Mouse (Mus musculus): Measurements from ENCODE around the gene B4galt7. TPM values are rescaled to one million over a fixed set of nuclear protein-coding genes. Genes with fewer than 3 reads are reported as not detected.
"Not testable (repeated sequence)": the region's sequence is repeated elsewhere in the genome, so short reads cannot be mapped to it uniquely, and the experiment has no call there.

The B4galt7 gene
- polyA plus RNA-seq (2015; fragmentation: Nextera tagmentation; extraction: Ambion mirVana), result 25.1 and 29.1 TPM in 2 replicates

DNA sequence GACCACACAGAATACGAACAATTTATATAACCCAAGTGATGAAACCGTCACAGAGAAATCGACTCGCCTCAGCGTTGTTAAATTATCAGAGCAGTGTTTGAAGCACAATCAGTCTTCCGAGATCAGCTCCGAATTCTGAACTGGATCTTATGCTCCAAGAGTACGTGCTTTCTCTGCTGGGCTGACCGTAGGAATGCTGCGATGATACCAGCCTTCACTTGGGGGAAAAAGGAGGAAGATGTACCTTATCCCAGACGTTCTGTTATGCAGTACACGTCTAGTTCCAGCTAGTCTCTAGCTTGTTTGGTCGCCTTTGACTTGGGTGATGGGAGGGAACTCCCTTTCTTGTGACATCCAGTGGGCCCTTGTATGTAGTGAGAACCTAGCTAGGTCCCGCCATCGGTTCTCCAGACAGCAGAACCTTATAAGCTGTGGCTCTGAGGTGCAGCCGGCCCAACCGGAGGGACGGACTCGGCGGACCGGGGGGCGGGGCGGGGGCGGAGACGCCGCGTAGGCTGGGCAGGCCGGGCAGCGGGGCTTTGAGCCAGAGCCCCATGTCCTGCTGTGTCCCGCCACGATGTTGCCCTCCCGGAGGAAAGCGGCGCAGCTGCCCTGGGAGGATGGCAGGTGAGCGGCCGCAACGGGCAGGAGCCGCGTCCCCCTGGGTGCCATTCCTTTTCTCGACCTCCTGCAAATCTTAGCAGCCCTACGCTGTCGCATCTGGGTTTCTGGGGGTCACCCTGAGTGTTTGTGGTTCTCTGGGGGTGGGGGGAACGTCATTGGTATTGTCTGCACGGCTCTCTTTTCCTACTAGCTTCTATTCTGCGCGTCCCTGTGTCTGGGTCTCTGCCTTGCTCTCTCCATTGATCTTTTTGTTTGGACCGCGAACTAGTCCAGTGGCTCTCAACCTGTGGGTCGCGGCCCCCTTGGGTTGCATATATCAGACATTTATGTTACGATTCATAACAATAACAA, at the start of gene B4galt7:
Gene B4galt7 (plus strand): TSS at position 331 of the 975 bp plus-strand sequence.
- peak; percentile 89 for ATAC-seq (ENCODE audit: borderline replicate concordance, extremely low read depth, low FRiP score, low TSS enrichment)
- peak within 1 kb of the TSS; percentile 89 for H3K4me3 ChIP-seq
- peaks cover 17% of the 10 kb centered on the region for H3K4me1 ChIP-seq
- H3K9me3 ChIP-seq, result no peaks in the 10 kb centered on the region
- no peaks in the 10 kb centered on the region for H3K27me3 ChIP-seq
- H3K27ac ChIP-seq, result peak within 1 kb of the TSS; percentile 34
- peak within 1 kb of the TSS; percentile 79 for H3K4me2 ChIP-seq
- peaks cover 32% of the 10 kb centered on the region for H3K36me3 ChIP-seq
- H3K9ac ChIP-seq, result peak within 1 kb of the TSS; percentile 88
- WGBS, result 6% methylated on average over 51 of the region's 51 CpGs

GRCm38 (mm10) chr13:55555921-55556320, 43.8 kb upstream of the B4galt7 start:
- peaks cover 31% of the 10 kb centered on the region; the same call in 1 of the 2 replicates for H3K36me3 ChIP-seq
- H3K9me3 ChIP-seq, result no peaks in the 10 kb centered on the region
- 89% methylated on average over 9 of the region's 9 CpGs for WGBS
- ATAC-seq (ENCODE audit: borderline replicate concordance, extremely low read depth, low FRiP score, low TSS enrichment), result no peak
- no peak overlapping the region for H3K4me3 ChIP-seq
- H3K27me3 ChIP-seq, result no peaks in the 10 kb centered on the region
- no peak overlapping the region for H3K4me2 ChIP-seq
- no peaks in the 10 kb centered on the region for H3K4me1 ChIP-seq
- H3K27ac ChIP-seq, result no peak overlapping the region
- no peak overlapping the region for H3K9ac ChIP-seq

- H3K4me2 ChIP-seq, result no peak overlapping the region
- H3K9me3 ChIP-seq, result no peaks in the 10 kb centered on the region
- no peak overlapping the region for H3K9ac ChIP-seq
- no peaks in the 10 kb centered on the region for H3K27me3 ChIP-seq
- H3K27ac ChIP-seq, result no peak overlapping the region
- no peak overlapping the region for H3K4me3 ChIP-seq
- WGBS, result 71% methylated on average over 6 of the region's 6 CpGs
- peaks cover 35% of the 10 kb centered on the region; the same call in 1 of the 2 replicates for H3K36me3 ChIP-seq
- H3K4me1 ChIP-seq, result no peaks in the 10 kb centered on the region
- no peak for ATAC-seq (ENCODE audit: borderline replicate concordance, extremely low read depth, low FRiP score, low TSS enrichment)
Observed at GRCm38 (mm10) chr13:55557499-55557898, 42.2 kb upstream of the B4galt7 start.

GRCm38 (mm10) chr13:55563266-55563879, 36.3 kb upstream of the B4galt7 start:
- Histone ChIP-seq H3K36me3 (peaks cover 26% of the 10 kb centered on the region), H3K4me3 (no peak overlapping the region), H3K9me3 (no peaks in the 10 kb centered on the region), H3K9ac (no peak overlapping the region), H3K4me2 (no peak overlapping the region), H3K27ac (no peak overlapping the region), H3K4me1 (no peaks in the 10 kb centered on the region), H3K27me3 (no peaks in the 10 kb centered on the region)
- no peak for ATAC-seq (ENCODE audit: borderline replicate concordance, extremely low read depth, low FRiP score, low TSS enrichment)
- 78% methylated on average over 7 of the region's 7 CpGs for WGBS

DNA sequence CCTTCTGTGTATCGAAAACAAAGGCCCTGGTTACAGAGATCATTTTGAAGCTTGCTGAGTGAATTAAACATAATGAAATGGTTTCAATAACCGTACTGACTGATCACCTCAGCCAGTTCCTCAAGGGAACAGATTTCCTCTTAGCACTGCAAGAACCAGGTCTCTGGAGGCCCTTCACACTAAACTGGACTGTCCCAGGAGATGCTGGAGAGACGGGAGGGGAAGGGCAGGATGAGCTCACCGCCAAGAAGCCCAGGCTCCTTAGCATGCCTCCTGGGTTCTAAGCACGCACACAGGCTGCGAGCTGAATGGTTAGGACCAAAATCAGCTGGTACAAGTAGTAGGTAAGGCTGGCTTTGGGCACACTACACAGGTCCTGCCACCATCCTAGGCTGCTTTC, 32.7 kb upstream of the B4galt7 start:
- H3K27ac ChIP-seq, result no peak overlapping the region
- no peak overlapping the region for H3K4me2 ChIP-seq
- no peak overlapping the region for H3K9ac ChIP-seq
- no peaks in the 10 kb centered on the region for H3K9me3 ChIP-seq
- H3K4me1 ChIP-seq, result peaks cover 13% of the 10 kb centered on the region
- no peak overlapping the region for H3K4me3 ChIP-seq
- WGBS, result 83% methylated on average over 6 of the region's 6 CpGs
- peaks cover 20% of the 10 kb centered on the region for H3K36me3 ChIP-seq
- ATAC-seq (ENCODE audit: borderline replicate concordance, extremely low read depth, low FRiP score, low TSS enrichment), result no peak
- no peaks in the 10 kb centered on the region for H3K27me3 ChIP-seq

- no peak overlapping the region for H3K9ac ChIP-seq
- H3K36me3 ChIP-seq, result peaks cover 20% of the 10 kb centered on the region
- 90% methylated on average over 2 of the region's 2 CpGs for WGBS
- H3K4me3 ChIP-seq, result no peak overlapping the region
- no peak overlapping the region for H3K27ac ChIP-seq
- no peaks in the 10 kb centered on the region for H3K9me3 ChIP-seq
- ATAC-seq (ENCODE audit: borderline replicate concordance, extremely low read depth, low FRiP score, low TSS enrichment), result no peak
- no peak overlapping the region for H3K4me2 ChIP-seq
- peaks cover 16% of the 10 kb centered on the region for H3K4me1 ChIP-seq
- H3K27me3 ChIP-seq, result no peaks in the 10 kb centered on the region
Observed at GRCm38 (mm10) chr13:55567949-55568348, 31.7 kb upstream of the B4galt7 start.

GRCm38 (mm10) chr13:55568524-55568923, 31.2 kb upstream of the B4galt7 start:
- not testable (repeated sequence) for H3K4me2 ChIP-seq; ATAC-seq (ENCODE audit: borderline replicate concordance, extremely low read depth, low FRiP score, low TSS enrichment); H3K9ac ChIP-seq; H3K4me3 ChIP-seq; H3K27ac ChIP-seq; H3K27me3 ChIP-seq; H3K9me3 ChIP-seq
- 85% methylated on average over 4 of the region's 4 CpGs for WGBS
- Histone ChIP-seq H3K4me1 (peaks cover 16% of the 10 kb centered on the region), H3K36me3 (peaks cover 16% of the 10 kb centered on the region; the same call in 1 of the 2 replicates)

DNA sequence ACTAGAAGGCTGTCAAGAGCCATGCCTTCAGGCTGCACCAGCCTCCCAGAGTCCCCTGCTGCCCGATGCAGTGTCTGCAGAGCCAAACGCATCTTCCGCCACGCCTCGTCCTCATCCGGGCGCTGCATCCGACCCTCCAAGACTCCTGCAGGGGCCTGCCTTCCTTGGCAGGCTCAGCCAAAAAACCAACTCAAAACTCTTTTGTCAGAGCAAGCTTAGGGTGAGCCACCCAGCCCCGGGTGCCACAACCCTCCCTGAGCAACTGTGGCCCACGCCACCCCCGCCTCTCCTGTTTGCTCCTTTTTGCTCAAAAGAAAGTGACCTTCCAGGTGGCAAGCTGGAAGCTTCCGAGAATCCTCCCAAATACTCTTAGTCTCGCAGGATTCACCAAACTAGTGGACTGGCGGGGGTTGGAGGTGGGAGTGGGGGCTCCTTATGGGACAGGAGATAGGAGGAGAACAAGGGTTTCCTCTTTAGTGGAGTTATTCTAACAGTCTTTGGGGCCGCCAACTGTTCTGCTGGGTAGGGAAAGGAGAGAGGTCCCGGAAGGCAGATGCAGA, 29.9 kb upstream of the B4galt7 start:
- Histone ChIP-seq H3K9me3 (no peaks in the 10 kb centered on the region), H3K4me2 (peak overlapping the region; percentile 92), H3K9ac (peak overlapping the region; percentile 97), H3K4me1 (peaks cover 16% of the 10 kb centered on the region), H3K36me3 (0 out of 2 replicates have a peak, but pooled peaks cover 12% of the 10 kb centered on the region), H3K4me3 (peak overlapping the region; percentile 92), H3K27me3 (no peaks in the 10 kb centered on the region), H3K27ac (peak overlapping the region; percentile 89)
- ATAC-seq (ENCODE audit: borderline replicate concordance, extremely low read depth, low FRiP score, low TSS enrichment), result peak; percentile 39; the same call in 1 of the 2 replicates
- 5% methylated on average over 16 of the region's 16 CpGs for WGBS

- Histone ChIP-seq H3K4me1 (peaks cover 16% of the 10 kb centered on the region), H3K9ac (peak overlapping the region; percentile 97), H3K27ac (peak overlapping the region; percentile 89), H3K27me3 (no peaks in the 10 kb centered on the region), H3K36me3 (0 out of 2 replicates have a peak, but pooled peaks cover 7% of the 10 kb centered on the region), H3K4me2 (peak overlapping the region; percentile 92), H3K4me3 (peak overlapping the region; percentile 92), H3K9me3 (no peaks in the 10 kb centered on the region)
- peak; percentile 69; the same call in 1 of the 2 replicates for ATAC-seq (ENCODE audit: borderline replicate concordance, extremely low read depth, low FRiP score, low TSS enrichment)
- WGBS, result under 1% methylated on average over 47 of the region's 47 CpGs
Observed at GRCm38 (mm10) chr13:55570286-55570973, 29.3 kb upstream of the B4galt7 start.

DNA sequence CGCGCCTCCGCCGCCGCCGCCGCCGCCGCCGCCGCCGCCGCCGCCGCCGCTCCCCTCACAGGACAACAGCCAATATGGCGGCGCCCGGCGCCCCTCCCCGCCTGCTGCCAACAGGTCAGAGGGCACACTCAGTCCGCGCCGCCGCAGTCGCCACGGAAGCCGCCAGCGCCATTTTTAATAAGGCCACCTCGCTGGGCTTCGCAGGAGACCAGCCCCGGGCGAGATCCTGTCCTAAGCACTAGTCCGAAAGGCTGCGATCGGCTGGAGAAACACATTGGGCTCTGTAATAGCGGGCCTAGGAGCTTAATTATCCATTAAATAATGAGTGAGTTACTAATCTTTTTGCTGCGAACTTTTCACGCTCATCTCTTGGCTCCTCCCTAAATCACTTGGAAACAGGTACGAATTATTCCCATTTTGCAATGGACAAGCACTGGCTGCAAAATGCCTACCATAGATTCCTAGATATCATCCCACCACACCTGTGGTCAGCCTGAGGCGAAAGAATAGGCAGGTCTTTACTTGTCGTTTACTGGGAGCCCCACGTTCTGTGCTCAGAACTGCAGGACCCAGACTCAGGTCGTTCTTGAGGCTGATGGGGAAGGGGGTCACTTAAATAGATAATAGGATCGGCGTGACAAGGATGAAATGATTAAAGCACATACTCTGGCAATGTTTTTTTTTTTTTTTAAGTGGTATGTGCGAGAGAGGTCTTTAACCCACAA, 28.5 kb upstream of the B4galt7 start, which contains the start of gene Fam193b:
Gene Fam193b (minus strand): TSS at position 94 of the 725 bp plus-strand sequence.
- ATAC-seq (ENCODE audit: borderline replicate concordance, extremely low read depth, low FRiP score, low TSS enrichment), result peak; percentile 91
- Histone ChIP-seq H3K27me3 (no peaks in the 10 kb centered on the region), H3K4me2 (peak within 1 kb of the TSS; percentile 92), H3K36me3 (0 out of 2 replicates have a peak, but pooled peaks cover 7% of the 10 kb centered on the region), H3K27ac (peak within 1 kb of the TSS; percentile 89), H3K4me1 (peaks cover 16% of the 10 kb centered on the region), H3K9ac (peak within 1 kb of the TSS; percentile 97), H3K9me3 (no peaks in the 10 kb centered on the region), H3K4me3 (peak within 1 kb of the TSS; percentile 92)
- 2% methylated on average over 47 of the region's 47 CpGs for whole genome bisulfite sequencing

All from lung, embryonic 15.5 days (tissue).